Mouse (Mus musculus): ENCODE measurements around the gene Csnk2b.
"Not testable (repeated sequence)": the region's sequence is repeated elsewhere in the genome, so short reads cannot be mapped to it uniquely, and the experiment has no call there.

Csnk2b gene

DNA sequence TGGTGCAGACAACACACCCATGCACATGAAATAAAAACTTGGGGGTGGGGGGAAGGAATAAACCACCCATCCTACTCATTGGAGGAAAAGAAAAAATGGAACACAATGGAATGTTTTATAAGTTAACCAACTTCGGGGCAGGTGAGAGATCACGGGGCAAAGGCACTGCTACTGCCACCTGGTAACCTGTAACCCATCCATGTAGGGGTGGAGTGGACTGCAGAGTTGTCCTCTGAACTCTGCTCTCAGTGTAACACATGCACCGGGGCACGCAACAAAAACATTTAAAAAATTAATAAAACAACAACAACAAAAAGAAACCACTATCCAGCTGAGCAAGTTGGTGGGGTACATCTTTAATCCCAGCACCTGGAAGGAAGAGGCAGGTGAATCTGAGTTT lies 30.3 kb upstream of the Csnk2b start:
- no peak for DNase-seq

DNA sequence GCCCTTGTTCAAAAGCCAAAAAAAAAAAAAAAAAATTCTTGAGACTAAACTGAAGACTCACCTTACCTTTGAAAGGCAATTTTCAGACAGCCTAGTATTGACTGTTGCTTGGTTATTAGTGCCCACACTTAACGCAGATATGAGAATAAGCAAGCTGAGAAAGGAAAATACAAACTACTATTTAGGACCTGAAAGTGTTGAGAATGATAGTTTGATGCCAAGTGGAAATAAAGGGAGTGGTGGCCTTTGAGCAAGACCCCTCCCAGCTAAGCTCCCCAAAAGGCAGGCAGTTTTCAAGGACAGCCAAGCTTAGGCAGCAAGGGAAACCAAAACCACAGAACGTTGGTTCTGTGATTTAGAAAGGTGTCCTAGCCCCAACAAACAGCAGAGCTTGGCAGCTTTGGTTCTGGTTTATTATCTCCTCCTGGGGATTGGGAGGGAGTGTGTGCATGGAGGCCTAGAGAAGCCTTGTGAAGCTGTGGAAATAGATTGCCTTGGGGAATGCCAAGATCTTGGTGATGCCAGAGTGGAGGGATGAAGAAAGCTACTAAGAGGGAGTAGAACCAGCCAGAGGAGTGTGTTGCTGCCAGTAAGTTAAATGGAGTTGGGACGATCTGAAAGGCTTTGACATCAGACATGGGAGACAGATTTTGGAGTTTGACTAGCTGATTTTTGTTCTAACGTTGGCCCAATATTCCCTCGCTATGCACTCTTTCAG lies 26.2 kb upstream of the Csnk2b start:
- no peak for DNase-seq

DNA sequence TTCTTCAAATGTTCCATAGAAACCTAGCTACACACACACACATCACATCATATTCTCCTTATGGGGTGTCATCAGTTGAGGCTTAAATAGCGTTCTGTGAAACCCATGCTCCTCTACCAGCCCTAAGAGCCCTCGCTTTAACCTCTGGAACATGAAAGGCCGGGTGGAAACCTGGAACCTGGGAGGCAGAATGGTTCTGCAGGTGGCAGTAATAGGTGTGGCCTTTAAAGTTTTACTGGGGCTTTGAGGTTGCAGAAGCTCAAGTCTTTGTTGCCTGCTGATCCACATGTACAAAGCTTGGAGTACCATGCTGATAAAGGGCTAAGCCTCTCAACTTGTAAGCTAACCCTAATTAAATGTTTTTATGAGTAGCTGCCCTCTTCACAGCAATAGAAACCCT lies 25.5 kb upstream of the Csnk2b start:
- no peak for DNase-seq

GRCm38 (mm10) chr17:35146139-35146538 lies 24.3 kb upstream of the Csnk2b start:
- DNase-seq = no peak

DNA sequence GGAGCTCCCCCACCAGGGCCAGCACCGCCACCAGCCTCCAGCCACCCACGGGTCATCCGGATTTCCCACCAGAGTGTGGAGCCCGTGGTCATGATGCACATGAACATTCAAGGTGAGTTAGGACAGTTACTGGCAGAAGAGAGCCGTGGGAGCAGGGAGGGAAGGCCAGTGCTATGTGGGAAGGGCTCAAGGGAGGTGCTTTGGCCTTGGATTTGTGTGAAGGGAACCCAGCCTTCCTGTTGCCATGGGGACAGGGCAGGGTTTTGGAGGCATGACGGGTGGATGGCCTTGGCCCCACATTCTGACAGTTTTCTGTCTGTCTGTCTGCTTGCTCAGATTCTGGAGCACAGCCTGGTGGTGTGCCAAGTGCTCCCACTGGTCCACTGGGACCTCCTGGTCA lies 20.1 kb upstream of the Csnk2b start:
- no peak for DNase-seq

GRCm38 (mm10) chr17:35140490-35140996 lies 18.7 kb upstream of the Csnk2b start:
- DNase-seq = no peak

GRCm38 (mm10) chr17:35139269-35139668 lies 17.4 kb upstream of the Csnk2b start:
- DNase-seq = no peak

DNA sequence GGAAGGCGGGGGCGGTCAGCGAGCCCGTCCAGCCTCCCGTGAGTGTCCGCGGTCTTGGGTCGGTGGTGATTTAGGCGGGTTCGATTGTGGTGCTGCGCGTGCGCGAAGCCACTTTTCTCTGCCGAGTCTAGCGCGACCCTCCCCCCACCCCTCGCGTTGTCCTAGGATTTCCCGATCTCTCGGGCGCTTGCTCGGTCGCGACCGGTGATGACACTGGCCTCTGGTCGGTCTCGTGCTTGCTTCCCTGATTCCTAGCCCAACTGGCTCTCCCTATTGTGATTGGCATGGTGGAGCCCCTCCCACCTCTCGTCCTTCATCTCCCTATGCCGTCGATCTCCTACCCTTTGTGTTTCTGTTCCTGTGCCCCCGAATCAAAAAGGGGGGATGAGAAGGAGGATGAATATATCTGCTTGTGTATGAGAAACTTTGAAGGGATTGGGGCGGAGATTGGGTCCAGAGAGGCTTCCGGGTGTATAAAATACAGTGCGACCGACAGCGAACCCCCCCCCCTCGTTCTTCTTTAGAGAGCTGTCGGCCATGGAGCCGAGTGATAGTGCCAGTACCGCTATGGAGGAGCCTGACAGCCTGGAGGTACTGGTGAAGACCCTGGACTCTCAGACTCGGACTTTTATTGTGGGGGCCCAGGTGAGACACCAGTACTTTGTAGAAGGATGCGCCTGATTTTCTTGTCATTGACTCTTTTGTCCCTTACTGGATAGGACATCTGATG lies 13.9 kb upstream of the Csnk2b start:
- DNase-seq = peak; percentile 71

DNA sequence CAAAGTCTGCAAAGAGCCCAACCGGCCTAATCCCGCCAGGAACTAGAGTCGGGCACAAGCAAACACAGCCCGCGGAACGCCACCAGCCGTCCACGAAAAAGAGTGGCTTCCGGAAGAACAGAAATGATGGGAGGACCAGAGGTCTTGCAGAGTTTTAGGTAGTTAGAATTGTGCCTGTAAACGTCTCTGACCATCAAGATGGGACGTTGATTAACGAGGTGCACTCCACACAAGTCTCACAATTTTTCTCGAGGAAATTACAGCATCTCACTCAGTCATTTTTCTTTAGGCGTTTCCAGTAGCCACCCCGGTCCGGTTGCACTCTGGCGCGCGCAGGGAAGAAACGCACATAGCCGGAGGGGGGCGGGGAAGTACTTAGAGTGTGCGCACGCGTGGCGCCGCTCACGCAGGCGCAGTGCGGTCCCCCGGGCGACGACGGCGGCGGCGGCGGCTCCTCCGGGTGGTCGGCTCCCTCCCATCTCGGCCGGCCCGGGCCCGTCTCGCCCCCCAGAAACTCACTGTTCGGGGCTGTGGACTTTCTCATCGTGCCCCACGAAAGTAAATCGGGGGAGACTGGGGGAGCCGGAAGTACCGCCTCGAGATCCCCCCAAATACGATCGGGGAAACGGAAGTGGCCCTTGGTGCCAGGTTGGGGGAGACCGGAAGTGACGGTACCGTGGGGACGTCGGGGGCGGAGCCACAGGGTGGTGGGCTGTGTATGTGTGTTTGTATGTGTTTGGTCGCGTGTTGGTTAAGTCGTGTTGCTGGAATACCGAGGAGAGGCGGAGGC lies 13.1 kb upstream of the Csnk2b start, which contains the start of gene Bag6:
Gene Bag6 (plus strand): TSS at position 378 of the 790 bp plus-strand sequence.
- DNase-seq = peak; percentile 96

GRCm38 (mm10) chr17:35133517-35133916 lies 11.7 kb upstream of the Csnk2b start:
- no peak for DNase-seq

- no peak for DNase-seq
Observed at GRCm38 (mm10) chr17:35132174-35132560, 10.3 kb upstream of the Csnk2b start.

GRCm38 (mm10) chr17:35131500-35132173 lies 9.8 kb upstream of the Csnk2b start, which contains the start of gene Apom:
Apom (minus strand) TSS chr17:35132050.
- DNase-seq = no peak

GRCm38 (mm10) chr17:35131038-35131437 lies 9.2 kb upstream of the Csnk2b start:
- DNase-seq = no peak

DNA sequence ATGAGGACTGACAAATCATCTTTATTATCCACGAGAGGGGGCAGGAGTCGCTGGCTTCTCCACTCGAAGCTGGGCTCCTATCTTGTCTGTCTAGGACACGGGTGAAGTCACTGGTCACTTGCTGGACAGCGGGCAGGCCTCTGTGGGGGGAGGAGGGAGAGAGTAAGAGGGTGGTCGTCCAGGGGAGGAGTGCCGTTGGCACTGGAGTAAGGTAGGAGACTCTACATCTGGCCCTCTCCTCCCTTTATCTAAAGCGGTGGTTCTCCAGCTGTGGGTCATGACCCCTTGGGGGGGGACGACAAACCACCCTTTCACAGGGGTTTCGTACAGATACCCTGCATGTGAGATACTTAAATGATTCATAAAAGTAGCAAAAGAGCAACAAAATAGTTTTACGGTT lies 7.1 kb upstream of the Csnk2b start:
- DNase-seq = no peak

GRCm38 (mm10) chr17:35127017-35127416 lies 5.2 kb upstream of the Csnk2b start:
- DNase-seq = peak; percentile 45

- peak; percentile 84 for DNase-seq
Observed at GRCm38 (mm10) chr17:35126206-35126611, 4.4 kb upstream of the Csnk2b start, which contains the start of gene D17H6S53E. D17H6S53E (plus strand) TSS chr17:35126373.

GRCm38 (mm10) chr17:35125578-35125977 lies 3.7 kb upstream of the Csnk2b start:
- peak; percentile 34 for DNase-seq

- peak; percentile 15 for DNase-seq
Observed at GRCm38 (mm10) chr17:35125081-35125480, 3.2 kb upstream of the Csnk2b start.

DNA sequence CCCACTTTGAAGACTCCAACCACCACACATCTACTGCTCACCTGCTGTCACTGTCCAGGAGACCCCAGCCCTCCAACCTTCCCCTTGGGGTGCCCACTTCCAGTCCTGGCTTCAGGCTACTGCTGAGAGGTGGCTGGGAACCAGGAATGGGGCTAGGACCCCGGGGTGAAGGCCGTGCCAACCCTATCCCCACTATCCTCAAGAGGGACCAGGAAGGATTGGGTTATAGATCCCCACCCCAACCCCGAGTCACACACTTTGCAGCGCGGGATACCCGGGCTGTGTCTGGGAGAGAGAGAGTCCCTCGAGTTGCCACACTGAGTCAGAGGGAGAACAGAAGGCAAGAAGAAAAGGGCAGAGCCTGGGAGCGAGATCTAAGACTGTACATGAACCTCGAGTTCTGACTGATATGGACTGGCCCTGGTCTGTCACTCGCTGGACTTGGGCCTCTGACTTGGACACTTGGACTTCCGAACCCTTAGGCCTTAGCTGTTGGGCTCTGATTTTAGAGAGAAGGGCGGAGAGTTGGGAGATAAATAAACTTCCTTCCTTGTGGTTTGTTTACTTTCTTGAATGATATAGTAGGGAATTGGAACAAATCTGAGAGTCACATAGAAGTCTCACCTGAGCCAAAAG lies 2.5 kb upstream of the Csnk2b start:
- DNase-seq = not testable (repeated sequence)

GRCm38 (mm10) chr17:35123287-35123686 lies 1.4 kb upstream of the Csnk2b start:
- DNase-seq = not testable (repeated sequence)

DNA sequence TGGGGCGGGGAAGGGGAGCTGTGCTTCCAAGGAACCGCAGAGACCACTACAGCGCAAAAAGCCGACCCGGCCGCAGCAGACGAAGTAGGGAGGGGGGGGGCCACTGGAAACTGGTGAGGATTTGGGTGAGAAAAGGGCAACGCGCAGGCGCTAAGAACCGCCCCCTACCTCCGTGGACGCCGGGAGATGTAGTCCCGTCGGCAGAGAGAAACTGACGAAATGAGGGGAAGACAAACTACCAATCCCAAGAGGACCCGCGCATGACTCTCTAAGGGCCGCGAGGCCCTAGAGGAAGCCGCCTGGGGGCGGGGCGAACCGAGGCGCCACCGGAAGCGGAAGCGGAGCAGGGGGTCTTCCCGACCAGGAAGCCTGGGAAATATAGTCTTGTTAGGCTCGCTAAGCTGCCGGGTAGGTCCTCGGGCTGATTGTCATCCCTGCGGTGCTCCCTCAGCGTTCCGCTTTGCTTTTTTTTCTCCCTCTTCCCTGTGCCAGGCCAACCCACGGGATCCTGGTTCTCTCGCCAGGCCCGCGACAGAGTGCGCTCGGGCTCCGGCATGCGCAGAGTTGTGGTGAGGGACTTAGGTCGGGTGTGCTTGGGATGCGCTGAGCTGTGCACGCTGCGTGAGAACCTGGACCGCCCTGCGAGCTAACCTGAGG lies 582 bp downstream of the Csnk2b start, which contains the start of gene Gpank1:
Gene Gpank1 (plus strand): TSS at position 313 of the 657 bp plus-strand sequence.
- DNase-seq = peak; percentile 99
